Comparison of ENCODE assay signal across 9 mouse cellular contexts in genomic region chr5:28118531-28118925, GRCm38 (mm10). TPM values are rescaled to one million over a fixed set of nuclear protein-coding genes. Genes with fewer than 3 reads are reported as not detected.
A peak's percentile ranks its signal among the peaks of the same experiment; 100 is the strongest.
DNase-seq lines count a peak whose midpoint lies in the region; ATAC-seq lines count a peak whose summit lies in the region.
"Had no signal": no experiment of that assay in that cellular context is flagged by ENCODE, and none has a peak within 500 bp of the region (broad histone marks: within the 10 kb centered on the region; RNA-seq: fewer than 3 reads in every experiment).

No protein-coding gene starts in this region.

- ATAC-seq in neural tube, embryonic 11.5 days (ENCODE audit: insufficient read depth, low FRiP score, low TSS enrichment) = no peak
- no peak for ATAC-seq in liver, embryonic 11.5 days (replicated peaks; ENCODE audit: low FRiP score)

- 1% methylated on average over 19 of the region's 19 CpGs for WGBS in neural tube, embryonic 11.5 days
- WGBS in liver, embryonic 11.5 days = 1% methylated on average over 19 of the region's 19 CpGs

- H3K27me3 ChIP-seq in neural tube, embryonic 11.5 days (ENCODE audit: control insufficient read depth, insufficient read depth, low read length) = peaks cover 69% of the 10 kb centered on the region
- peaks cover 71% of the 10 kb centered on the region for H3K27me3 ChIP-seq in liver, embryonic 11.5 days (replicated peaks; ENCODE audit: control insufficient read depth, insufficient read depth, low read length)

- peak overlapping the region; percentile 27 for H3K4me3 ChIP-seq in neural tube, embryonic 11.5 days (ENCODE audit: low read depth, low read length)
- H3K4me3 ChIP-seq in liver, embryonic 11.5 days (ENCODE audit: low read depth, low read length) = peak overlapping the region; percentile 39

- peak overlapping the region; percentile 48 for H3K4me2 ChIP-seq in neural tube, embryonic 11.5 days (ENCODE audit: low read depth)
- peak overlapping the region; percentile 61 for H3K4me2 ChIP-seq in liver, embryonic 11.5 days

- intact Hi-C loops in left cerebral cortex, postnatal 10 days (cut with DNase I) = no loop called here

- H3K4me1 ChIP-seq in neural tube, embryonic 11.5 days (ENCODE audit: control insufficient read depth, insufficient read depth, low read length) = peaks cover 8% of the 10 kb centered on the region; the same call in 1 of the 2 replicates
- H3K4me1 ChIP-seq in liver, embryonic 11.5 days (replicated peaks; ENCODE audit: control insufficient read depth, insufficient read depth, low read length) = no peaks in the 10 kb centered on the region

- H3K9me3 ChIP-seq in neural tube, embryonic 11.5 days (ENCODE audit: control insufficient read depth, low read length) = no peaks in the 10 kb centered on the region
- H3K9me3 ChIP-seq in liver, embryonic 11.5 days (ENCODE audit: control insufficient read depth, low read length) = no peaks in the 10 kb centered on the region

- H3K9ac ChIP-seq in neural tube, embryonic 11.5 days (ENCODE audit: low read length) = no peak overlapping the region
- H3K9ac ChIP-seq in liver, embryonic 11.5 days (ENCODE audit: low read depth, low read length) = no peak overlapping the region

- H3K27ac ChIP-seq in neural tube, embryonic 11.5 days (ENCODE audit: low read depth, low read length) = no peak overlapping the region
- H3K27ac ChIP-seq in liver, embryonic 11.5 days (ENCODE audit: low read depth, low read length) = no peak overlapping the region

- DNase-seq in cerebellum, adult 18-20 months = peak; percentile 31 to 54
- DNase-seq in cerebellum, postnatal 4 days (ENCODE audit: low spot score in 2 of 2) = no peak
- no peak for DNase-seq in neural tube, embryonic 11.5 days (ENCODE audit: low spot score)
- no peak for DNase-seq in neural tube, embryonic 10.5 days (ENCODE audit: extremely low spot score, low spot score)
- no peak for DNase-seq in liver, embryonic 11.5 days (ENCODE audit: low spot score)
- no peak for DNase-seq in left cerebral cortex, postnatal 10 days (ENCODE audit: extremely low spot score in 1 of 2, low spot score in 2 of 2)
- no peak for DNase-seq in adrenal gland, adult 8-10 months
- no peak for DNase-seq in thymus, postnatal 14 days
- DNase-seq: gastrocnemius, postnatal 10 days had no signal

- H3K36me3 ChIP-seq in neural tube, embryonic 11.5 days (ENCODE audit: control insufficient read depth, insufficient read depth, low read length) = no peaks in the 10 kb centered on the region
- H3K36me3 ChIP-seq in liver, embryonic 11.5 days (ENCODE audit: control insufficient read depth, insufficient read depth, low read length) = no peaks in the 10 kb centered on the region

RNA-seq across cellular contexts. Expression of gene En2, which starts 47.0 kb away (rescaled TPM):
- not detected in 2 replicates for polyA plus RNA-seq in neural tube, embryonic 11.5 days (2014; fragmentation: Nextera tagmentation; extraction: Ambion mirVana)
- polyA plus RNA-seq in liver, embryonic 11.5 days (2014; fragmentation: Nextera tagmentation; extraction: Ambion mirVana) = not detected in 2 replicates
- total RNA-seq in left cerebral cortex, postnatal 10 days (2021) = not detected
- total RNA-seq in adrenal gland, adult 8-10 months (2022) = under 1 TPM in 2 of 4 experiments, not detected in 2; 0.38 to 0.41 TPM

RNA-seq across cellular contexts. Expression of gene Insig1, which starts 47.4 kb away (rescaled TPM):
- 107 and 109 TPM in 2 replicates for polyA plus RNA-seq in neural tube, embryonic 11.5 days (2014; fragmentation: Nextera tagmentation; extraction: Ambion mirVana)
- polyA plus RNA-seq in liver, embryonic 11.5 days (2014; fragmentation: Nextera tagmentation; extraction: Ambion mirVana) = 59.7 and 65.4 TPM in 2 replicates
- total RNA-seq in left cerebral cortex, postnatal 10 days (2021) = 100 to 1,000 TPM in 1 of 2 experiments, 10 to 100 TPM in 1; 88.0 to 102 TPM
- total RNA-seq in adrenal gland, adult 8-10 months (2022) = 100 to 1,000 TPM; 117 to 144 (median 135) TPM

Comparison
In these comparisons a context has a peak if more than half of its experiments do, and no peak if none do; other contexts are left out.
1. DNase-seq: peak in cerebellum, adult 18-20 months (2 of 2); none in cerebellum, postnatal 4 days (0 of 2), neural tube, embryonic 11.5 days (single experiment), neural tube, embryonic 10.5 days (single experiment), liver, embryonic 11.5 days (single experiment), left cerebral cortex, postnatal 10 days (0 of 2), adrenal gland, adult 8-10 months (single experiment) and thymus, postnatal 14 days (single experiment).